Mouse (Mus musculus) C2C12 (cell line): ENCODE data around the gene Asic2.

Source experiments
- CEBPB ChIP-seq: IDR thresholded peaks from one replicate; pipeline ENCODE4 v1.6.1; 2011; ENCODE audit warnings: low read depth, mild to moderate bottlenecking, control low read depth, moderate library complexity
- CTCF ChIP-seq: IDR thresholded peaks from one replicate; pipeline ENCODE4 v1.5.1; 2011; ENCODE audit not compliant: control insufficient read depth, insufficient read depth, insufficient read length

GRCm38 (mm10) chr11:81780596-81780995, 187.7 kb downstream of the Asic2 start:
- no peak for TF ChIP-seq CTCF
- no peak for TF ChIP-seq CEBPB
